Mouse (Mus musculus) forebrain, embryonic 11.5 days (tissue): ENCODE results near the gene Ccdc42. TPM values are rescaled to one million over a fixed set of nuclear protein-coding genes. Genes with fewer than 3 reads are reported as not detected.

Experiments used
- ATAC-seq: fragments of 200-750 bp; cut with Nextera tagmentation; replicated peaks from 2 replicates; pipeline ENCODE4 v1.8.0; 2017; ENCODE audit warnings: moderate TSS enrichment; ENCODE audit not compliant: low FRiP score
- DNase-seq: peaks from one replicate; pipeline ENCODE4 v3.0.0-alpha.2; 2017; ENCODE audit warnings: low spot score
- H3K27ac ChIP-seq: fragments of 300-500 bp; sonication (generic); 2 replicates; pipeline ENCODE4 v1.5.1; 2014; ENCODE audit warnings: low read depth, low read length
- H3K27me3 ChIP-seq: fragments of 300-500 bp; sonication (generic); 2 replicates; pipeline ENCODE4 v1.6.1; 2014; ENCODE audit warnings: mild to moderate bottlenecking, low read length, mixed read lengths; ENCODE audit not compliant: control insufficient read depth, insufficient read depth
- H3K36me3 ChIP-seq: fragments of 300-500 bp; sonication (generic); 2 replicates; pipeline ENCODE4 v1.6.1; 2014; ENCODE audit warnings: mild to moderate bottlenecking, low read length, moderate library complexity, mixed read lengths; ENCODE audit not compliant: control insufficient read depth, insufficient read depth
- H3K4me1 ChIP-seq: fragments of 300-500 bp; sonication (generic); replicated peaks from 2 replicates; pipeline ENCODE4 v1.6.1; 2014; ENCODE audit warnings: low read length, mixed read lengths; ENCODE audit not compliant: control insufficient read depth, insufficient read depth
- H3K4me2 ChIP-seq: fragments of 300-500 bp; sonication (generic); 2 replicates; pipeline ENCODE4 v1.6.1; 2014; ENCODE audit warnings: low read depth, mild to moderate bottlenecking, low read length, moderate library complexity, mixed read lengths; ENCODE audit not compliant: severe bottlenecking
- H3K4me3 ChIP-seq: fragments of 300-500 bp; sonication (generic); 2 replicates; pipeline ENCODE4 v1.5.1; 2014; ENCODE audit warnings: low read depth, low read length
- H3K9ac ChIP-seq: fragments of 300-500 bp; sonication (generic); 2 replicates; pipeline ENCODE4 v1.6.1; 2014; ENCODE audit warnings: low read length
- H3K9me3 ChIP-seq: fragments of 300-500 bp; sonication (generic); 2 replicates; pipeline ENCODE4 v1.6.1; 2016; ENCODE audit warnings: low read length, mixed read lengths; ENCODE audit not compliant: control insufficient read depth
- WGBS: fragments of 180-500 bp; shearing (Covaris S2); extraction: QIAGEN DNeasy Blood & Tissue Kit; methylation state at CpG from one replicate; pipeline ENCODE4 v1.1.7; 2014; 5-methylcytosine and 5-hydroxymethylcytosine counted together
- polyA plus RNA-seq: library from polyadenylated mRNA; unstranded; fragments of >200 nt; fragmentation: Nextera tagmentation; extraction: Ambion mirVana; gene quantifications from 2 replicates; pipeline ENCODE4 v1.2.1, GENCODE M21; 2014

Ccdc42 gene
- polyA plus RNA-seq, result 0.51 and 0.87 TPM in 2 replicates

- WGBS, result 73% methylated on average over 5 of the region's 5 CpGs
- no peaks in the 10 kb centered on the region for H3K27me3 ChIP-seq
- no peak within 1 kb of the TSS for H3K4me2 ChIP-seq
- DNase-seq (no peak), ATAC-seq (no peak)
- no peaks in the 10 kb centered on the region for H3K36me3 ChIP-seq
- H3K27ac ChIP-seq, result no peak within 1 kb of the TSS
- H3K9ac ChIP-seq, result no peak within 1 kb of the TSS
- no peak within 1 kb of the TSS for H3K4me3 ChIP-seq
- no peaks in the 10 kb centered on the region for H3K4me1 ChIP-seq
- H3K9me3 ChIP-seq, result no peaks in the 10 kb centered on the region
These were observed at the start of gene Ccdc42 for GRCm38 (mm10) chr11:68586721-68587120. TSS of gene Ccdc42 (plus strand) at chr11:68587021.

- Histone ChIP-seq H3K9ac (no peak overlapping the region), H3K4me3 (no peak overlapping the region), H3K36me3 (no peaks in the 10 kb centered on the region), H3K27ac (no peak overlapping the region), H3K4me1 (no peaks in the 10 kb centered on the region), H3K27me3 (no peaks in the 10 kb centered on the region), H3K4me2 (no peak overlapping the region), H3K9me3 (no peaks in the 10 kb centered on the region)
- ATAC-seq (no peak), DNase-seq (no peak)
- 63% methylated on average over 5 of the region's 5 CpGs for WGBS
These were observed 47.2 kb upstream of the Ccdc42 start for GRCm38 (mm10) chr11:68539621-68540020.

- H3K4me3 ChIP-seq, result no peak overlapping the region
- ATAC-seq, result no peak
- 11% methylated on average over 8 of the region's 8 CpGs for WGBS
These were observed 42.3 kb upstream of the Ccdc42 start for GRCm38 (mm10) chr11:68544554-68544953.

GRCm38 (mm10) chr11:68545172-68545571 is 41.6 kb upstream of the Ccdc42 start:
- WGBS, result 56% methylated on average over 7 of the region's 7 CpGs
- DNase-seq (no peak), ATAC-seq (no peak)
- Histone ChIP-seq H3K36me3 (no peaks in the 10 kb centered on the region), H3K9ac (no peak overlapping the region), H3K4me2 (no peak overlapping the region), H3K9me3 (no peaks in the 10 kb centered on the region), H3K4me1 (no peaks in the 10 kb centered on the region), H3K27me3 (no peaks in the 10 kb centered on the region), H3K27ac (no peak overlapping the region), H3K4me3 (no peak overlapping the region)

More at GRCm38 (mm10) chr11:68544554-68544953, 42.3 kb upstream of the Ccdc42 start:
- Histone ChIP-seq H3K27me3 (no peaks in the 10 kb centered on the region), H3K4me2 (no peak overlapping the region), H3K9ac (no peak overlapping the region), H3K27ac (no peak overlapping the region), H3K9me3 (no peaks in the 10 kb centered on the region), H3K4me1 (no peaks in the 10 kb centered on the region), H3K36me3 (no peaks in the 10 kb centered on the region)
- no peak for DNase-seq

GRCm38 (mm10) chr11:68545682-68546222 is 41.1 kb upstream of the Ccdc42 start:
- Histone ChIP-seq H3K4me2 (no peak overlapping the region), H3K36me3 (no peaks in the 10 kb centered on the region), H3K27me3 (no peaks in the 10 kb centered on the region), H3K27ac (no peak overlapping the region), H3K9me3 (no peaks in the 10 kb centered on the region), H3K4me3 (no peak overlapping the region), H3K4me1 (no peaks in the 10 kb centered on the region), H3K9ac (no peak overlapping the region)
- no peak for DNase-seq
- ATAC-seq, result no peak
- 82% methylated on average over 8 of the region's 8 CpGs for WGBS

- Histone ChIP-seq H3K9ac (no peak overlapping the region), H3K4me2 (no peak overlapping the region), H3K27ac (no peak overlapping the region), H3K4me1 (no peaks in the 10 kb centered on the region), H3K4me3 (no peak overlapping the region), H3K27me3 (no peaks in the 10 kb centered on the region), H3K36me3 (no peaks in the 10 kb centered on the region), H3K9me3 (no peaks in the 10 kb centered on the region)
- no peak for DNase-seq
- no peak for ATAC-seq
- WGBS, result 84% methylated on average over 2 of the region's 2 CpGs
These were observed 39.3 kb upstream of the Ccdc42 start for GRCm38 (mm10) chr11:68547484-68547883.

GRCm38 (mm10) chr11:68549597-68549996 is 37.2 kb upstream of the Ccdc42 start:
- 49% methylated on average over 3 of the region's 3 CpGs for WGBS
- Histone ChIP-seq H3K4me3 (no peak overlapping the region), H3K9me3 (no peaks in the 10 kb centered on the region), H3K27ac (no peak overlapping the region), H3K36me3 (no peaks in the 10 kb centered on the region), H3K27me3 (no peaks in the 10 kb centered on the region), H3K4me2 (no peak overlapping the region), H3K9ac (no peak overlapping the region), H3K4me1 (0 out of 2 replicates have a peak, but pooled peaks cover 2% of the 10 kb centered on the region)
- no peak for ATAC-seq
- no peak for DNase-seq

- no peak overlapping the region for H3K4me3 ChIP-seq
- H3K9ac ChIP-seq, result no peak overlapping the region
- H3K27ac ChIP-seq, result no peak overlapping the region
- no peaks in the 10 kb centered on the region for H3K27me3 ChIP-seq
- no peak overlapping the region for H3K4me2 ChIP-seq
- DNase-seq, result no peak
- H3K4me1 ChIP-seq, result 0 out of 2 replicates have a peak, but pooled peaks cover 2% of the 10 kb centered on the region
- WGBS, result 74% methylated on average over 4 of the region's 4 CpGs
- no peaks in the 10 kb centered on the region for H3K9me3 ChIP-seq
- ATAC-seq, result no peak
- H3K36me3 ChIP-seq, result no peaks in the 10 kb centered on the region
These were observed 36.5 kb upstream of the Ccdc42 start for GRCm38 (mm10) chr11:68550358-68550757.

GRCm38 (mm10) chr11:68553981-68554471 is 32.8 kb upstream of the Ccdc42 start:
- Histone ChIP-seq H3K4me1 (0 out of 2 replicates have a peak, but pooled peaks cover 2% of the 10 kb centered on the region), H3K9ac (no peak overlapping the region)
- ATAC-seq, result no peak

More at GRCm38 (mm10) chr11:68553981-68554471, 32.8 kb upstream of the Ccdc42 start:
- Histone ChIP-seq H3K4me3 (no peak overlapping the region), H3K4me2 (no peak overlapping the region), H3K27ac (no peak overlapping the region), H3K27me3 (peaks cover 4% of the 10 kb centered on the region), H3K9me3 (no peaks in the 10 kb centered on the region), H3K36me3 (no peaks in the 10 kb centered on the region)
- no peak for DNase-seq
- WGBS, result 40% methylated on average over 8 of the region's 8 CpGs
